Mouse (Mus musculus) frontal cortex, postnatal 25 days (tissue): ENCODE data around the gene Gm4070.
"Not testable (repeated sequence)": the region's sequence is repeated elsewhere in the genome, so short reads cannot be mapped to it uniquely, and the experiment has no call there.

Source experiments
- DNase-seq, 2 experiments: peaks; one replicate each; pipeline ENCODE4 v3.0.0; 2022; ENCODE audit warnings: low spot score in 2 of 2

Gm4070 gene

DNA sequence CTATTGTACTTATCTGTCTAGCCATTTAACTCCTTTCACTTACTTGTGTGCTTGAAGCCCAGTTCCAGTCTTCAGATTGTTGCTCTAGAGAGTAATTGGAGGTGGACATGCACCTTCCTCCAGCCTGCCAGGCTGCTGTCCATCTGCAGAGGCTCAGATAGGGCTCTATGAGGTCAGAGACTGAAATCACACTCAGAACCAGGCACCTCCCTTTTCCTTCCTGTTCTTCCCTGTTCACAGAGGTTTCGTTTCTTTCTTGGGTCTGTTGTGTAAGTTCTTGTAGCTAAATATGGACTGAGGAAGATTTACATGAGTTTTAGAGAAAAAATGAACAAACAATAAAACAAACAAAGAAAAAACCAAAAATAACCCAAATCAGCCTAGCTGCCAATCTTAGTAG lies at the start of gene Gm4070:
TSS of gene Gm4070 (minus strand) at position 156 of the 400 bp plus-strand sequence.
- not testable (repeated sequence) for DNase-seq

GRCm38 (mm10) chr7:105954540-105954939 lies 773 bp upstream of the Gm4070 start:
- not testable (repeated sequence) for DNase-seq

- DNase-seq: not testable (repeated sequence)
These were observed 1.4 kb downstream of the Gm4070 start for GRCm38 (mm10) chr7:105952408-105952807.

DNA sequence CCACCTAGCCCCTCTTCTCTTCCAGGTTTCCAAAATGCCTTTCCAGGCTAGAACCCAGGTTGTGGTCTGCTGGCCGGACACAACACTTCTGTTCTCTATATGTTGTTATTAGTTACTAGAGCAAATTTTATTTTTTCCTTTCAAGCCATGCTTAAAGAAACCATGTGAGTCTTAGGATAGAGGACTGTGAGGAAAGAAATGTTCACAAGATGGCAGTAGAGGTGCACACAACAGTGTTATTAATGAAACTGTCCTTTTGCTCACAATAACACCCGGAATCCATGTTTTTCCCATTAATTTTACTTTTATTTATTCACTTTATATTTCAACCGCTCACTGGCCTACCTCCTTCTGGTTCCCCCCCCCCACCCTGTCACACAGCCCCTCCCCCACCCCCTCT lies 8.5 kb downstream of the Gm4070 start:
- DNase-seq: not testable (repeated sequence)

- DNase-seq: not testable (repeated sequence)
These were observed 21.6 kb downstream of the Gm4070 start for GRCm38 (mm10) chr7:105932132-105932531.

DNA sequence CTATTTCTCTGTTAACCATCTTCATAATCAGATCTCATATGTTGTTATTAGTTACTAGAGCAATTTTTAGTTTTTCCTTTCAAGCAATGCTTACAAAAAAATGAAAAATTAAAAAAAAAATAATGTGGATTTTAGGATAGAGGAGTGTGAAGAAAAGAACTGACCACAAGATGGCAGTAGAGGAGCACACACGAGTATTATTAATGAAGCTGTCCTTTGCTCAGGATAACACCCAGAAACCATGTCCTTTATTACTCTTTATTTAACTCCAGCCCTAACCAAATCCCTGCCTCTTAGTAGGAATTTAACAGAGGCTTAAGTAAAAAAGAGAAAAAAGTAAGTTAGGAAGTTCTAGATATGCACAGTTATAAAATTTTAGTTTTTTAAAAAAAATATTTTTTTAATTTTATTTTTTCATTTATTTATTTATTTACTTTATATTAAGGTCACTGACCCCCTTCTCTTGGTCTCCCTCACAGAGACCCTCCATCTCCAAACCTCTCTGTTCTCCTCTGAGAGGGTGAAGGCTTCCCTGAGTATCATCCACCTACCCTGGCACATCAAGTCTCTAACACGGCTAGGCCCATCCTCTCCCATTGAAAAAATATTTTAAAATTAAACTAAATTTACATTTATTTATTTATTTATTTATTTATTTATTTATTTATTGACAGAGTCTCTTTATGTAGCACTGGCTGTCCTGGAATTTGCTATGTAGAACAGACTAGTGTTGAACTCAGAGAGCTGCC lies 70.0 kb downstream of the Gm4070 start:
- DNase-seq: not testable (repeated sequence)

DNA sequence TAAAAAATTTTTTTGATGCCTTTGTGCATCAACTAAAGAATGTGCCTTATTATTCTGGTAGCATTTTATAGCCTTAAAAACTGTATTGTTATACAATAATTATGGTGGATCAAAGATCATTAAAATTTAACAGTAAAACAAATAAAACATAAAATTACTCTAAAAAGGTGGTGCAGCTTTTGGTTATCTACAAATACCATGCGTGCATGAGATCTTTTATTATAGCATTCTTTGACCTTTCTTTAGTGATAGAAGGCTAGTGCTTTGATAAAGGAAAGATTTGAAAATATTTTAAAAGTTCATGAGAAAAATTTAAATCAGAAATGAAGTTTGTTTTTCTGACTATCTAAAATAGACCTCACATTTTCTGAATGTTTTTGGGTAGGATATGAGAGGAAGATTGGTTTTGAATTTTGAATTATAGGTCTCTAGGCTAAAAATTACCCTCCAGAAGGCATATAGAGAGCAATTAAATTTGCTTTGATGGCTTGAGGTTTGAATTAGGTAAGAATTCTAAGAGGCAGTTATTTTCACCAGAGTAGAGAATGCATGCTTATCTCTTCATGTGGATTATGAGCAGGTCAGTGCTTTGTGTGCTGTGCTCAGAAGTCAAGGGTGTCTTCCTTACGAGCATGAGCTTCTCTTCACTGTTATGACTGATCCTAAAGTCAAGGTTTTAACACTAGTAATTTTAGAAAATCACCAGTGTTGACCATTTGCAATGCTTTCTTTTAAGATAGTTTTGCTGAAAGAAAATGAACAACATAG lies 73.9 kb downstream of the Gm4070 start:
- DNase-seq: not testable (repeated sequence)

DNA sequence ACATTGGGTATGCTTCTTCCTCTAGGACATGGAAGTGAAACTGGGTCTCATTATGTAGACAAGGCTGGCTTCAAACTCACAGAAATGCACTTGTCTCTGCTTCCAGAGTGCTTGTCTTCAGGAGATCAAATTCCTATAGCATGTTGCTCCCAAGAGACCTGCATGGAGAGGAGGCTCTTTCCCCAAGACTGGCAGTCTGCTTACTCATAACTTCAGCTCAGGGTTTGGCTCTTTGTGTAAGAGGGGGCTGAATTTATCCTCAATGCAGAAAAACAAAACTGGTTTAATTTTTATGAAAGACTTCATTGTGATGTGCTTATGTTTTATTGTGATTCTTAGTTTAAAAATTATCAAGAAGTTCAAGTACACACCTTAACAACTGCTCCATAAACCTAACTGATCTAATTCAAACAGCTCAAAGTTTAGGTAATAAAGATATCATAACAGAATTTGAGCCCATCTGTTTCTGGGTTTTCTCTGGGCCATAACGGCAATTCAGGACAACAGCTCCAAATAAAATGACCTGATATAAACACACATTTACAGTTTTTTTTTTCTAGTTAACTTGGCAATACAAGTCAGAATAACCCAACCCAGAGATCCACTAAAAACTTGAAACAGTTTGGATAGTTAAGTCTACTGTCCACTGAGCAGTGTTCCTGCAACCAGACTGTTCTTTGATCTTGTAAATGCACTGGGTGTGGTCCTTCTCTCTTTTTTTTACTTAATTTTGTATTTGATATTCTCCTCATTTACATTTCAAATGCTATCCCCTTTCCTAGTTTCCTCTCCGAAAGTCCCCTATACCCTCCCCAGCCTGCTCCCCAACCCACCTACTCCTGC lies 97.8 kb downstream of the Gm4070 start:
- not testable (repeated sequence) for DNase-seq
